Mouse (Mus musculus) CH12.LX (cell line): Measurements from ENCODE around the gene Copg2. TPM values are rescaled to one million over a fixed set of nuclear protein-coding genes. Genes with fewer than 3 reads are reported as not detected.

Source experiments
- DNase-seq: peaks from one replicate; pipeline ENCODE4 v3.0.0-alpha.2; 2013; ENCODE audit errors: extremely low read depth
- H3K27ac ChIP-seq: 2 replicates; pipeline ENCODE4 v1.5.1; 2012; ENCODE audit warnings: low read depth, mild to moderate bottlenecking, control low read depth, moderate library complexity; ENCODE audit not compliant: insufficient read depth
- H3K27me3 ChIP-seq: replicated peaks from 2 replicates; pipeline ENCODE3; 2012; ENCODE audit warnings: inconsistent platforms
- H3K36me3 ChIP-seq, 2 experiments: replicated peaks in 1 of 2; 2 replicates each; pipeline versions ENCODE3 to v1.6.1; 2012; ENCODE audit warnings: inconsistent platforms in 1 of 2, low read length in 1 of 2, mild to moderate bottlenecking in 1 of 2, mixed read lengths in 1 of 2, moderate library complexity in 1 of 2; ENCODE audit not compliant: control insufficient read depth in 1 of 2, insufficient read depth in 1 of 2
- H3K4me1 ChIP-seq, 2 experiments: 2 replicates each; pipeline ENCODE4 v1.6.1; 2012; ENCODE audit warnings: inconsistent platforms in 1 of 2, moderate library complexity in 1 of 2; ENCODE audit not compliant: insufficient read depth in 2 of 2, control insufficient read depth in 1 of 2
- H3K4me2 ChIP-seq: 2 replicates; pipeline ENCODE4 v1.6.1; 2012; ENCODE audit warnings: low read depth, mild to moderate bottlenecking, control low read depth; ENCODE audit not compliant: poor library complexity, insufficient read depth, severe bottlenecking
- H3K4me3 ChIP-seq, 3 experiments: fragments of 150-350 bp in 1 of 3; sonication (generic) in 1 of 3; replicated peaks in 1 of 3; 2 replicates each; pipeline versions ENCODE3 to v1.5.1; 2011 to 2012; ENCODE audit warnings: low read depth in 2 of 3, low read length in 2 of 3, mild to moderate bottlenecking in 2 of 3, moderate library complexity in 2 of 3, control low read depth in 1 of 3, improper control_type of control experiment in 1 of 3, inconsistent platforms in 1 of 3, mixed read lengths in 1 of 3; ENCODE audit not compliant: poor library complexity in 1 of 3
- H3K79me2 ChIP-seq: replicated peaks from 2 replicates; pipeline ENCODE4 v1.6.1; 2012; ENCODE audit warnings: mild to moderate bottlenecking, moderate library complexity; ENCODE audit not compliant: control insufficient read depth, poor library complexity, insufficient read depth, severe bottlenecking; ENCODE audit errors: extremely low read depth
- H3K9ac ChIP-seq: 2 replicates; pipeline ENCODE4 v1.6.1; 2012; ENCODE audit warnings: low read depth, mild to moderate bottlenecking, control low read depth, moderate library complexity; ENCODE audit not compliant: insufficient read depth
- H3K9me3 ChIP-seq: replicated peaks from 2 replicates; pipeline ENCODE3; 2012; ENCODE audit warnings: low read length, inconsistent platforms, mixed read lengths
- BHLHE40 ChIP-seq: IDR thresholded peaks from 2 replicates; pipeline ENCODE4 v1.6.1; 2011; ENCODE audit warnings: mild to moderate bottlenecking, low read depth, low read length, improper control_type of control experiment
- CHD2 ChIP-seq: IDR thresholded peaks from 2 replicates; pipeline ENCODE4 v1.6.1; 2011; ENCODE audit warnings: low read length, improper control_type of control experiment
- ELF1 ChIP-seq: IDR thresholded peaks from 2 replicates; pipeline ENCODE4 v1.6.1; 2014; ENCODE audit warnings: low read depth, mild to moderate bottlenecking, inconsistent platforms, low read length, improper control_type of control experiment
- EP300 ChIP-seq: IDR thresholded peaks from 2 replicates; pipeline ENCODE4 v1.6.1; 2011; ENCODE audit warnings: low read length, improper control_type of control experiment
- GABPA ChIP-seq: IDR thresholded peaks from 2 replicates; pipeline ENCODE4 v1.6.1; 2012; ENCODE audit warnings: low read depth, low read length, improper control_type of control experiment, inconsistent platforms; ENCODE audit not compliant: insufficient replicate concordance
- HCFC1 ChIP-seq: IDR thresholded peaks from 2 replicates; pipeline ENCODE4 v1.6.1; 2012; ENCODE audit warnings: low read depth, mild to moderate bottlenecking, inconsistent platforms, low read length, improper control_type of control experiment
- IRF4 ChIP-seq: IDR thresholded peaks from 2 replicates; pipeline ENCODE4 v1.6.1; 2014; ENCODE audit warnings: low read depth, mild to moderate bottlenecking, inconsistent platforms, low read length, improper control_type of control experiment
- MAFK ChIP-seq: IDR thresholded peaks from 2 replicates; pipeline ENCODE4 v1.6.1; 2011; ENCODE audit warnings: low read length, improper control_type of control experiment; ENCODE audit not compliant: insufficient replicate concordance
- MAX ChIP-seq: IDR thresholded peaks from 2 replicates; pipeline ENCODE4 v1.6.1; 2011; ENCODE audit warnings: low read length, improper control_type of control experiment
- MAZ ChIP-seq: IDR thresholded peaks from 2 replicates; pipeline ENCODE4 v1.6.1; 2012; ENCODE audit warnings: low read depth, mild to moderate bottlenecking, inconsistent platforms, low read length, improper control_type of control experiment, moderate library complexity
- MEF2A ChIP-seq: IDR thresholded peaks from 2 replicates; pipeline ENCODE4 v1.6.1; 2014; ENCODE audit warnings: low read depth, mild to moderate bottlenecking, inconsistent platforms, low read length, improper control_type of control experiment, borderline replicate concordance
- NELFE ChIP-seq: IDR thresholded peaks from 2 replicates; pipeline ENCODE4 v1.6.1; 2011; ENCODE audit warnings: low read depth, low read length, improper control_type of control experiment
- NRF1 ChIP-seq: IDR thresholded peaks from 2 replicates; pipeline ENCODE4 v1.6.1; 2014; ENCODE audit warnings: low read depth, mild to moderate bottlenecking, inconsistent platforms, low read length, improper control_type of control experiment, moderate library complexity
- PAX5 ChIP-seq: IDR thresholded peaks from 2 replicates; pipeline ENCODE4 v1.6.1; 2012; ENCODE audit warnings: low read length, inconsistent platforms, mixed read lengths
- POLR2A ChIP-seq: IDR thresholded peaks from 2 replicates; pipeline ENCODE4 v1.6.1; 2011; ENCODE audit warnings: low read depth, mild to moderate bottlenecking, improper control_type of control experiment, low read length
- POLR2AphosphoS2 ChIP-seq: IDR thresholded peaks from 2 replicates; pipeline ENCODE4 v1.6.1; 2011; ENCODE audit warnings: low read depth, low read length, improper control_type of control experiment
- RCOR1 ChIP-seq: conservative IDR thresholded peaks from 2 replicates; pipeline ENCODE4 v1.6.1; 2012; ENCODE audit warnings: low read depth, mild to moderate bottlenecking, inconsistent platforms, low read length, improper control_type of control experiment
- SIN3A ChIP-seq: IDR thresholded peaks from 2 replicates; pipeline ENCODE4 v1.6.1; 2012; ENCODE audit warnings: low read length, improper control_type of control experiment, inconsistent platforms
- SMC3 ChIP-seq: IDR thresholded peaks from 2 replicates; pipeline ENCODE4 v1.6.1; 2011; ENCODE audit warnings: low read depth, low read length, improper control_type of control experiment
- TBP ChIP-seq: conservative IDR thresholded peaks from 2 replicates; pipeline ENCODE4 v1.6.1; 2011; ENCODE audit warnings: low read depth, low read length, improper control_type of control experiment
- TCF12 ChIP-seq: IDR thresholded peaks from 2 replicates; pipeline ENCODE4 v1.6.1; 2014; ENCODE audit warnings: low read depth, mild to moderate bottlenecking, inconsistent platforms, low read length, improper control_type of control experiment
- ZKSCAN1 ChIP-seq: IDR thresholded peaks from 2 replicates; pipeline ENCODE4 v1.6.1; 2012; ENCODE audit warnings: low read depth, inconsistent platforms, low read length, improper control_type of control experiment, borderline replicate concordance
- ZMIZ1 ChIP-seq: IDR thresholded peaks from 2 replicates; pipeline ENCODE4 v1.6.1; 2012; ENCODE audit warnings: low read depth, mild to moderate bottlenecking, inconsistent platforms, low read length, improper control_type of control experiment
- ZNF384 ChIP-seq: IDR thresholded peaks from 2 replicates; pipeline ENCODE4 v1.6.1; 2012; ENCODE audit warnings: low read depth, low read length, improper control_type of control experiment, inconsistent platforms
- dilution Hi-C: fragments of 300-500 bp; cut with MboI; formaldehyde crosslinking; loops from 2 replicates; pipeline ENCODE4 v1.14.3; 2020; ENCODE audit warnings: low sequenced_read_pairs; ENCODE audit not compliant: extremely low pct_unique_long_range_greater_than_20kb, extremely low pct_ligation_motif_present
- in situ Hi-C: fragments of 300-500 bp; cut with MboI; formaldehyde crosslinking; loops from 3 replicates; pipeline ENCODE4 v1.14.3; 2019; ENCODE audit warnings: low sequenced_read_pairs, low pct_ligation_motif_present, low pct_unique_long_range_greater_than_20kb, mixed read lengths
- polyA plus RNA-seq: library from polyadenylated mRNA; unstranded; fragments of >175 nt; gene quantifications from 2 replicates; pipeline ENCODE4 v1.2.1, GENCODE M21; 2012; ENCODE audit warnings: low read depth; ENCODE audit not compliant: insufficient read length
- total RNA-seq, 2 experiments: library from RNA; depleted of rRNA; stranded (reverse); fragments of 300-350 nt in 1 of 2; fragments of >200 nt in 1 of 2; gene quantifications; 2 replicates each; pipeline ENCODE4 v1.2.3; 2012 to 2014

Copg2 gene
- total and polyA plus RNA-seq, 3 experiments: 23.3 to 43.7 (median 28.9) TPM

GRCm38 (mm10) chr6:30745591-30745990 lies 151.0 kb downstream of the Copg2 start:
- no peak overlapping the region for H3K4me3 ChIP-seq
- TF ChIP-seq MAZ (no peak), SIN3A (no peak), MEF2A (no peak), POLR2AphosphoS2 (no peak), GABPA (no peak), MAFK (no peak), RCOR1 (no peak), ZMIZ1 (no peak), TBP (no peak), ZKSCAN1 (no peak), CHD2 (no peak), BHLHE40 (no peak)

GRCm38 (mm10) chr6:30744846-30745245 lies 151.7 kb downstream of the Copg2 start:
- dilution Hi-C loops (no loop called here), in situ Hi-C loops (no loop called here)
- Histone ChIP-seq H3K36me3 (peaks cover 6 to 49% of the 10 kb centered on the region in 2 experiments), H3K27ac (no peak overlapping the region), H3K4me3 (no peak overlapping the region), H3K4me2 (no peak overlapping the region), H3K9me3 (no peaks in the 10 kb centered on the region), H3K9ac (no peak overlapping the region), H3K27me3 (no peaks in the 10 kb centered on the region), H3K4me1 (no peaks in the 10 kb centered on the region), H3K79me2 (no peaks in the 10 kb centered on the region)
- no peak for TF ChIP-seq NRF1
- no peak for TF ChIP-seq MAZ
- no peak for TF ChIP-seq SMC3
- TF ChIP-seq RCOR1: no peak
- TF ChIP-seq MEF2A: no peak
- no peak for TF ChIP-seq EP300
- TF ChIP-seq IRF4: no peak
- TF ChIP-seq PAX5: no peak
- no peak for TF ChIP-seq HCFC1
- TF ChIP-seq NELFE: no peak
- TF ChIP-seq TBP: no peak
- TF ChIP-seq TCF12: no peak
- TF ChIP-seq MAX: no peak
- TF ChIP-seq ZNF384: no peak
- TF ChIP-seq ZKSCAN1: no peak
- TF ChIP-seq ELF1: no peak
- TF ChIP-seq POLR2A: no peak
- DNase-seq: no peak

More at GRCm38 (mm10) chr6:30745591-30745990, 151.0 kb downstream of the Copg2 start:
- Histone ChIP-seq H3K79me2 (no peaks in the 10 kb centered on the region), H3K27ac (no peak overlapping the region), H3K4me1 (no peaks in the 10 kb centered on the region), H3K9me3 (no peaks in the 10 kb centered on the region), H3K27me3 (no peaks in the 10 kb centered on the region), H3K9ac (no peak overlapping the region), H3K36me3 (peaks cover 6 to 53% of the 10 kb centered on the region in 2 experiments), H3K4me2 (no peak overlapping the region)
- DNase-seq: no peak
- in situ Hi-C loops: no loop called here
- dilution Hi-C loops: no loop called here
